Mouse (Mus musculus): ENCODE data around the gene Ccdc85c. TPM values are rescaled to one million over a fixed set of nuclear protein-coding genes. Genes with fewer than 3 reads are reported as not detected.

Gene Ccdc85c
- polyA plus RNA-seq, 1 experiment from 2014 or later = 8.2 TPM

DNA sequence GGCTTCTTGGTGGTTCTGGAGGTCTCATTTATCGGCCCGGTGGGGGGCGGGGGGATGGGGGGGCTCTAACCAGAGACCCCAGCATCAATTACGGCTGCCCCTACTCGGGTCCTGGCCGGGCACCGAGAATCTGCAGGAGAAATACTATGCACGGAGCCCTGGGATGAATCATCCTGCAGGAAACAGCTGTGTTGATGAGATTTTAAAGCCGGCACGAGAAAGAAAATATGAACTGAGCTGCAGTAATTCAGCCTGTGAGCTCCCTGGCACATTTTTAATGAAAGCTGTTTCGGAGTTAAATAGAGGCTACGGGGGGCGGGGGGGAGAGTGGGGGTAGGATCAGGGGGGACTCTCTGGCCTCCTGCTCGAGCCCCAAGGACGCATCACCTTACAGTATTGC, 56.1 kb downstream of the Ccdc85c start:
- Histone ChIP-seq H3K4me3 (ENCODE audit: control insufficient read depth in 1 of 2, insufficient read depth in 1 of 2, low read depth in 1 of 2, low read length in 2 of 2) (no peak overlapping the region), H3K4me2 (ENCODE audit: low read length) (no peak overlapping the region), H3K27me3 (ENCODE audit: control insufficient read depth, insufficient read depth, low read length) (no peaks in the 10 kb centered on the region), H3K9ac (ENCODE audit: low read length) (0 out of 2 replicates have a peak overlapping the region, but pooled peaks have one; percentile 4), H3K36me3 (ENCODE audit: control insufficient read depth, insufficient read depth, low read length) (no peaks in the 10 kb centered on the region), H3K4me1 (ENCODE audit: control insufficient read depth in 2 of 2, insufficient read depth in 2 of 2, low read length in 2 of 2) (peaks cover 34 to 56% of the 10 kb centered on the region in 2 experiments), H3K27ac (replicated peaks in 1 of 2; ENCODE audit: control insufficient read depth in 1 of 2, insufficient read depth in 1 of 2, low read depth in 2 of 2, low read length in 2 of 2) (0 out of 4 replicates have a peak overlapping the region, but pooled peaks of 1 of the 2 experiments have one; percentile 16), H3K9me3 (ENCODE audit: control insufficient read depth, low read length) (no peaks in the 10 kb centered on the region)
- ATAC-seq (ENCODE audit: insufficient number of reproducible peaks, insufficient read depth, low FRiP score, low read depth) = no peak
- 62% methylated on average over 15 of the region's 15 CpGs for WGBS

DNA sequence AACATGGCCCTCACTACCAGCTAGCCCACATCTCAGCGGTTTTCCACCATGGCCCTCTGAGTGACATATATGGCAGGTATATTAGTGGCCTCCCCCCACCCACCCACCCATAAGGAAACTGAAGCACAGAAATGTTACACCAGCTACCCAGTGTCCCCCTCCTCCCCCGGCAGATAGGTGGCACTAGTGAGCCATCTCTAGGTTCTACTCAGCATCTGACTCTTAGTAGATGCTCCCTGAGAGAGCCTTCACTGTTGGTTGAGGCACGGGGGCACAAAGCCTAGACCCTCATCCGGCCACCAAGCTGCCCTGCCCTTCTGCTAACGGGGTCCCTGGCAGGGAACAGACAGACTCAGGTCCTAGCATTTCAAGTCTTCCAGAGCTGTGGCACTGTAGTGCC, 57.7 kb downstream of the Ccdc85c start:
- Histone ChIP-seq H3K4me3 (ENCODE audit: control insufficient read depth in 1 of 2, insufficient read depth in 1 of 2, low read depth in 1 of 2, low read length in 2 of 2) (no peak overlapping the region), H3K36me3 (ENCODE audit: control insufficient read depth, insufficient read depth, low read length) (no peaks in the 10 kb centered on the region), H3K27me3 (ENCODE audit: control insufficient read depth, insufficient read depth, low read length) (no peaks in the 10 kb centered on the region), H3K9me3 (ENCODE audit: control insufficient read depth, low read length) (no peaks in the 10 kb centered on the region), H3K4me1 (ENCODE audit: control insufficient read depth in 2 of 2, insufficient read depth in 2 of 2, low read length in 2 of 2) (peaks cover 44 to 62% of the 10 kb centered on the region in 2 experiments), H3K9ac (ENCODE audit: low read length) (no peak overlapping the region), H3K27ac (replicated peaks in 1 of 2; ENCODE audit: control insufficient read depth in 1 of 2, insufficient read depth in 1 of 2, low read depth in 2 of 2, low read length in 2 of 2) (no peak overlapping the region), H3K4me2 (ENCODE audit: low read length) (no peak overlapping the region)
- ATAC-seq (ENCODE audit: insufficient number of reproducible peaks, insufficient read depth, low FRiP score, low read depth) = no peak
- WGBS = 66% methylated on average over 5 of the region's 5 CpGs

DNA sequence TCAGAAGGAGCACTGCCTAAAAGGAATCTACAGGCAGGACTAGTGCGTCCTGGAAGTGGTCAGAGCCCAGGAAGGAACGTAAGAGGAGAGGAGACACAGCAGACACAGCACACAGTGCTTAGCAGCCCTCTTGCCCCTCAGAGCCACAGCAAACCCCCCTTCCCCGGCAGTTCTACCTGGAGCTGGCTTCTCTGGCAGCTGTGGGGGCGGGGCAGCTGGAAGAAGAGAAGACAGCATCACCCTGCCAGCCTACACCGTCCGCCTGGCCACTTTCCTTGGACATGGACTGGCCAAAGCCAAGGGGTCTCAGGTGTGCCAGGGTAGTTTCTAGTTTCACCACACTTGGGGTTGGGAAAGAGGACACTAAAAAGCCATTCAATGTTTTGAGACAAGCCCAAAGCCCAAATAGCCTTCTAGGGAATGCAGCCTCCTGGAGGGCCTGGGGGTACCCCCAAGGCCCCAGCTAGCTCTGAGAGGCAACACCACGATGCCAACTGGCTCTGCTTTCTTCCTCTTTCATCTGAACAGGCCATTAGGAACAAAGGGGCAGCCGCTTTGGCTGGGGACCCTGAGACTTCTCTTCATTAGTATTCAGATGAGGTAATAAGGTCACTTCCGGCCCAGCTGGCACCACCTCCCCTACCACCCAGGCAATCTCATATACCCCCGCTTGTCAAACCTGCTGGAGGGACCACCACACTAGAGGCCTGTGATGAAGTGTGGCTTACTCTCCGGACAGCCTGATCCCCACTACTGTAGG, 58.4 kb downstream of the Ccdc85c start:
- H3K27ac ChIP-seq (replicated peaks in 1 of 2; ENCODE audit: control insufficient read depth in 1 of 2, insufficient read depth in 1 of 2, low read depth in 2 of 2, low read length in 2 of 2) = no peak overlapping the region
- no peaks in the 10 kb centered on the region for H3K36me3 ChIP-seq (ENCODE audit: control insufficient read depth, insufficient read depth, low read length)
- no peaks in the 10 kb centered on the region for H3K9me3 ChIP-seq (ENCODE audit: control insufficient read depth, low read length)
- no peak for ATAC-seq (ENCODE audit: insufficient number of reproducible peaks, insufficient read depth, low FRiP score, low read depth)
- peaks cover 49 to 70% of the 10 kb centered on the region in 2 experiments for H3K4me1 ChIP-seq (ENCODE audit: control insufficient read depth in 2 of 2, insufficient read depth in 2 of 2, low read length in 2 of 2)
- WGBS = 81% methylated on average over 11 of the region's 11 CpGs
- H3K4me3 ChIP-seq (ENCODE audit: control insufficient read depth in 1 of 2, insufficient read depth in 1 of 2, low read depth in 1 of 2, low read length in 2 of 2) = no peak overlapping the region
- H3K9ac ChIP-seq (ENCODE audit: low read length) = no peak overlapping the region
- no peak overlapping the region for H3K4me2 ChIP-seq (ENCODE audit: low read length)
- no peaks in the 10 kb centered on the region for H3K27me3 ChIP-seq (ENCODE audit: control insufficient read depth, insufficient read depth, low read length)

GRCm38 (mm10) chr12:108215090-108215489, 60.1 kb downstream of the Ccdc85c start:
- Histone ChIP-seq H3K4me3 (ENCODE audit: control insufficient read depth in 1 of 2, insufficient read depth in 1 of 2, low read depth in 1 of 2, low read length in 2 of 2) (no peak overlapping the region), H3K4me1 (ENCODE audit: control insufficient read depth in 2 of 2, insufficient read depth in 2 of 2, low read length in 2 of 2) (peaks cover 39 to 57% of the 10 kb centered on the region in 2 experiments), H3K4me2 (ENCODE audit: low read length) (no peak overlapping the region), H3K9ac (ENCODE audit: low read length) (no peak overlapping the region), H3K27ac (replicated peaks in 1 of 2; ENCODE audit: control insufficient read depth in 1 of 2, insufficient read depth in 1 of 2, low read depth in 2 of 2, low read length in 2 of 2) (no peak overlapping the region), H3K27me3 (ENCODE audit: control insufficient read depth, insufficient read depth, low read length) (no peaks in the 10 kb centered on the region), H3K9me3 (ENCODE audit: control insufficient read depth, low read length) (no peaks in the 10 kb centered on the region), H3K36me3 (ENCODE audit: control insufficient read depth, insufficient read depth, low read length) (no peaks in the 10 kb centered on the region)
- 35% methylated on average over 8 of the region's 8 CpGs for WGBS
- ATAC-seq (ENCODE audit: insufficient number of reproducible peaks, insufficient read depth, low FRiP score, low read depth) = no peak

- H3K4me1 ChIP-seq (ENCODE audit: control insufficient read depth in 2 of 2, insufficient read depth in 2 of 2, low read length in 2 of 2) = peaks cover 38 to 48% of the 10 kb centered on the region in 2 experiments
- H3K9ac ChIP-seq (ENCODE audit: low read length) = no peak overlapping the region
- no peak for ATAC-seq (ENCODE audit: insufficient number of reproducible peaks, insufficient read depth, low FRiP score, low read depth)
- H3K4me2 ChIP-seq (ENCODE audit: low read length) = no peak overlapping the region
- no peaks in the 10 kb centered on the region for H3K9me3 ChIP-seq (ENCODE audit: control insufficient read depth, low read length)
- no peaks in the 10 kb centered on the region for H3K36me3 ChIP-seq (ENCODE audit: control insufficient read depth, insufficient read depth, low read length)
- WGBS = 37% methylated on average over 18 of the region's 18 CpGs
- H3K4me3 ChIP-seq (ENCODE audit: control insufficient read depth in 1 of 2, insufficient read depth in 1 of 2, low read depth in 1 of 2, low read length in 2 of 2) = no peak overlapping the region
- H3K27ac ChIP-seq (replicated peaks in 1 of 2; ENCODE audit: control insufficient read depth in 1 of 2, insufficient read depth in 1 of 2, low read depth in 2 of 2, low read length in 2 of 2) = no peak overlapping the region
- H3K27me3 ChIP-seq (ENCODE audit: control insufficient read depth, insufficient read depth, low read length) = no peaks in the 10 kb centered on the region
Measured at GRCm38 (mm10) chr12:108213090-108214041, 61.9 kb downstream of the Ccdc85c start.

GRCm38 (mm10) chr12:108212476-108212875, 62.7 kb downstream of the Ccdc85c start:
- no peaks in the 10 kb centered on the region for H3K36me3 ChIP-seq (ENCODE audit: control insufficient read depth, insufficient read depth, low read length)
- peaks cover 35 to 43% of the 10 kb centered on the region in 2 experiments for H3K4me1 ChIP-seq (ENCODE audit: control insufficient read depth in 2 of 2, insufficient read depth in 2 of 2, low read length in 2 of 2)
- H3K9ac ChIP-seq (ENCODE audit: low read length) = no peak overlapping the region
- H3K4me3 ChIP-seq (ENCODE audit: control insufficient read depth in 1 of 2, insufficient read depth in 1 of 2, low read depth in 1 of 2, low read length in 2 of 2) = no peak overlapping the region
- no peaks in the 10 kb centered on the region for H3K27me3 ChIP-seq (ENCODE audit: control insufficient read depth, insufficient read depth, low read length)
- ATAC-seq (ENCODE audit: insufficient number of reproducible peaks, insufficient read depth, low FRiP score, low read depth) = no peak
- no peaks in the 10 kb centered on the region for H3K9me3 ChIP-seq (ENCODE audit: control insufficient read depth, low read length)
- 72% methylated on average over 6 of the region's 6 CpGs for WGBS
- no peak overlapping the region for H3K27ac ChIP-seq (replicated peaks in 1 of 2; ENCODE audit: control insufficient read depth in 1 of 2, insufficient read depth in 1 of 2, low read depth in 2 of 2, low read length in 2 of 2)
- H3K4me2 ChIP-seq (ENCODE audit: low read length) = no peak overlapping the region

GRCm38 (mm10) chr12:108212071-108212470, 63.2 kb downstream of the Ccdc85c start:
- Histone ChIP-seq H3K4me2 (ENCODE audit: low read length) (no peak overlapping the region), H3K4me1 (ENCODE audit: control insufficient read depth in 2 of 2, insufficient read depth in 2 of 2, low read length in 2 of 2) (peaks cover 35 to 43% of the 10 kb centered on the region in 2 experiments), H3K9ac (ENCODE audit: low read length) (peak overlapping the region; percentile 38; the same call in 1 of the 2 replicates), H3K4me3 (ENCODE audit: control insufficient read depth in 1 of 2, insufficient read depth in 1 of 2, low read depth in 1 of 2, low read length in 2 of 2) (no peak overlapping the region), H3K27me3 (ENCODE audit: control insufficient read depth, insufficient read depth, low read length) (no peaks in the 10 kb centered on the region), H3K36me3 (ENCODE audit: control insufficient read depth, insufficient read depth, low read length) (no peaks in the 10 kb centered on the region), H3K27ac (replicated peaks in 1 of 2; ENCODE audit: control insufficient read depth in 1 of 2, insufficient read depth in 1 of 2, low read depth in 2 of 2, low read length in 2 of 2) (no peak overlapping the region), H3K9me3 (ENCODE audit: control insufficient read depth, low read length) (no peaks in the 10 kb centered on the region)
- 30% methylated on average over 5 of the region's 5 CpGs for WGBS
- ATAC-seq (ENCODE audit: insufficient number of reproducible peaks, insufficient read depth, low FRiP score, low read depth) = no peak

Measured in heart, embryonic 14.5 days (tissue).